Mouse (Mus musculus): Measurements from ENCODE around the gene Abcd1. TPM values are rescaled to one million over a fixed set of nuclear protein-coding genes. Genes with fewer than 3 reads are reported as not detected.
A peak's percentile ranks its signal among the peaks of the same experiment; 100 is the strongest.

Abcd1 gene
- polyA plus RNA-seq, 1 experiment from 2014 or later: 12.3 TPM

DNA sequence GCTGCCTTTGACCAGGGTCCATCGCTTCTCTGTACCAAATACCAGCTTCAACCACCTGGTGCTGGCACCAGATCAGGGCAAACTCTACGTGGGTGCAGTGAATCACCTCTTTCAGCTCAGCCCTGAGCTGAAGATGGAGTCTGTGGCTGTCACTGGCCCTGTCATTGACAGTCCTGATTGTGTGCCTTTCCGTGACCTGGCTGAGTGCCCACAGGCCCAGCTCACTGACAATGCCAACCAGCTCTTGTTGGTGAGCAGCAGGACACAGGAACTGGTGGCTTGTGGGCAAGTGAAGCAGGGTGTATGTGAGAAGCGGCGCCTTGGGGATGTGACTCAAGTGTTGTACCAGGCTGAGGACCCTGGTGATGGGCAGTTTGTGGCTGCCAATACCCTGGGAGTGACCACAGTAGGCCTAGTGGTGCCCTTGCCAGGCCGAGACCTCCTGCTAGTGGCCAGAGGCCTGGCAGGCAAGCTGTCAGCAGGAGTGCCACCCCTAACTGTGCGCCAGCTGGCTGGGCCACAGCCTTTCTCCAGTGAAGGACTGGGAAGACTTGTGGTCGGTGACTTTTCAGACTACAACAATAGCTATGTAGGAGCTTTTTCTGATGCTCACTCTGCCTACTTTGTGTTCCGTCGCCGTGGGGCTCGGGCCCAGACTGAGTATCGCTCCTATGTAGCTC lies 42.4 kb downstream of the Abcd1 start:
- no peak for DNase-seq (ENCODE audit: low spot score)
- no peak for TF ChIP-seq CTCF (IDR thresholded peaks at IDR 0.05; ENCODE audit: low read depth)
- Histone ChIP-seq H3K9ac (ENCODE audit: low read depth, low read length) (no peak overlapping the region), H3K4me3 (replicated peaks; ENCODE audit: low read depth, low read length) (no peak overlapping the region), H3K27ac (no peak overlapping the region), H3K4me2 (ENCODE audit: low read length) (no peak overlapping the region), H3K4me1 (replicated peaks; ENCODE audit: insufficient read depth, low read length) (no peaks in the 10 kb centered on the region), H3K27me3 (ENCODE audit: insufficient read depth, low read length) (no peaks in the 10 kb centered on the region), H3K9me3 (replicated peaks; ENCODE audit: low read length) (no peaks in the 10 kb centered on the region), H3K36me3 (ENCODE audit: insufficient read depth, low read length) (no peaks in the 10 kb centered on the region)
- WGBS: 85% methylated on average over 13 of the region's 13 CpGs
- no peak for ATAC-seq (replicated peaks; ENCODE audit: low FRiP score, low read depth)

DNA sequence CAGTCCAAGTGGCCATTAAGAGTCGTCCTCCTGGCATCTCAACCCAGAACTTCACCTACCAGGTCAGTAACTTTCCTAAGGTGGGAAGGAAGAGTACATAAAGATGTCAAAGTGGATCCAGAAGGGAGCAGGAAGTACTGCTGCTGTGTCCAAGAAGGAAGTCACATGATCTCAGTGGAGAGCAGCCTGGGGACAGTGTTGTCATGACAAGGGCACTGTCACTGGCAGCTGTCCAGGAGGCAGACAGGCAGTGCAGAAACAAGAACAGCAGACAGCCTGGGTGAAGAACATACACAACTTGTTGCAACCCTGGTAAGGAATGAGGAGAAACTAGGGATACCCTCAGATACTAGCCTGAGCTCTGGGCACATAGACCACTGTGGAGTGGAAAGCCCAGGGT lies 48.9 kb downstream of the Abcd1 start:
- Histone ChIP-seq H3K4me1 (replicated peaks; ENCODE audit: insufficient read depth, low read length) (no peaks in the 10 kb centered on the region), H3K9ac (ENCODE audit: low read depth, low read length) (no peak overlapping the region), H3K9me3 (replicated peaks; ENCODE audit: low read length) (no peaks in the 10 kb centered on the region), H3K36me3 (ENCODE audit: insufficient read depth, low read length) (no peaks in the 10 kb centered on the region), H3K4me3 (replicated peaks; ENCODE audit: low read depth, low read length) (no peak overlapping the region), H3K4me2 (ENCODE audit: low read length) (no peak overlapping the region), H3K27me3 (ENCODE audit: insufficient read depth, low read length) (no peaks in the 10 kb centered on the region), H3K27ac (no peak overlapping the region)
- DNase-seq (ENCODE audit: low spot score): peak; percentile 57
- no peak for ATAC-seq (replicated peaks; ENCODE audit: low FRiP score, low read depth)
- 43% methylated on average over 1 of the region's 1 CpGs for WGBS
- TF ChIP-seq CTCF (IDR thresholded peaks at IDR 0.05; ENCODE audit: low read depth): no peak

- H3K9me3 ChIP-seq (replicated peaks; ENCODE audit: low read length): no peaks in the 10 kb centered on the region
- no peak overlapping the region for H3K4me3 ChIP-seq (replicated peaks; ENCODE audit: low read depth, low read length)
- H3K27ac ChIP-seq: no peak overlapping the region
- no peak overlapping the region for H3K4me2 ChIP-seq (ENCODE audit: low read length)
- WGBS: 67% methylated on average over 9 of the region's 9 CpGs
- no peaks in the 10 kb centered on the region for H3K36me3 ChIP-seq (ENCODE audit: insufficient read depth, low read length)
- peak; percentile 63 for TF ChIP-seq CTCF (IDR thresholded peaks at IDR 0.05; ENCODE audit: low read depth)
- no peak overlapping the region for H3K9ac ChIP-seq (ENCODE audit: low read depth, low read length)
- H3K27me3 ChIP-seq (ENCODE audit: insufficient read depth, low read length): no peaks in the 10 kb centered on the region
- DNase-seq (ENCODE audit: low spot score) (no peak), ATAC-seq (replicated peaks; ENCODE audit: low FRiP score, low read depth) (no peak)
- H3K4me1 ChIP-seq (replicated peaks; ENCODE audit: insufficient read depth, low read length): no peaks in the 10 kb centered on the region
Measured at GRCm38 (mm10) chrX:73767267-73767666, 50.9 kb downstream of the Abcd1 start.

DNA sequence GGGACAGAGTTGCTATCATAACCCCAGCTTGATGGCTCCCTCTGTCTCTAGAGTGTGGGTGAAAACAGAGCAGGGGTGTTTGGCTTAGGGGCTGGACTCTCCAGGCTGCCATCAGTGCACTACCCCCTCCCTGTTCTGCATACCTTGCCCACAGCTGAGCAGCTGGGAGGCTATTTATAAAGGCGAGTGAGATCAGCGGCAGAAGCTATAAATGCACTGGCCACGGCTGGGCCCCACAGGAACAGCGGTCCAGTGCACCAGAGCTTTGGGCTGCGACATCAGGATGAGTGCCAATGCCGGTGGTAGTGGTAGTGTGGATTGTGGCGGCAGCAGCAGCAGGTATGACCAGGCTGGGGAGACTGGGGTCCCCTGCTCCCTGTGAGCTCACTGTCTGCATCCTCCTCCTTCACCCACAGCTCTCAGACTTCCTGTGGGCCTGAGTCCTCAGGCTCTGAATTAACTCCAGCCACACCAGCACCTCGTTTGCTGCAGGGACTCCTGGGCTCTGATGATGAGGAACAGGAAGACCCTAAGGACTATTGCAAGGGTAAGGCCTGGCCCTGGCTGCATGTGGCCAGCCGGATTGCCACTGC lies 57.9 kb downstream of the Abcd1 start, which contains the start of gene Srpk3:
TSS of gene Srpk3 (plus strand) at position 238 of the 593 bp plus-strand sequence.
- TF ChIP-seq CTCF (IDR thresholded peaks at IDR 0.05; ENCODE audit: low read depth): no peak
- ATAC-seq (replicated peaks; ENCODE audit: low FRiP score, low read depth) (peak; percentile 50), DNase-seq (ENCODE audit: low spot score) (peak; percentile 14)
- no peak within 1 kb of the TSS for H3K4me2 ChIP-seq (ENCODE audit: low read length)
- WGBS: 53% methylated on average over 9 of the region's 9 CpGs
- H3K4me1 ChIP-seq (replicated peaks; ENCODE audit: insufficient read depth, low read length): no peaks in the 10 kb centered on the region
- 0 out of 2 replicates have a peak within 1 kb of the TSS, but pooled peaks have one; percentile 28 for H3K27ac ChIP-seq
- peaks cover 4% of the 10 kb centered on the region; the same call in 1 of the 2 replicates for H3K36me3 ChIP-seq (ENCODE audit: insufficient read depth, low read length)
- no peak within 1 kb of the TSS for H3K9ac ChIP-seq (ENCODE audit: low read depth, low read length)
- H3K9me3 ChIP-seq (replicated peaks; ENCODE audit: low read length): no peaks in the 10 kb centered on the region
- H3K4me3 ChIP-seq (replicated peaks; ENCODE audit: low read depth, low read length): no peak within 1 kb of the TSS
- no peaks in the 10 kb centered on the region for H3K27me3 ChIP-seq (ENCODE audit: insufficient read depth, low read length)

GRCm38 (mm10) chrX:73774802-73775483 lies 58.5 kb downstream of the Abcd1 start:
- 69% methylated on average over 10 of the region's 10 CpGs for WGBS
- DNase-seq (ENCODE audit: low spot score) (peak; percentile 63), ATAC-seq (replicated peaks; ENCODE audit: low FRiP score, low read depth) (peak; percentile 41; the same call in 1 of the 2 replicates)
- Histone ChIP-seq H3K27ac (0 out of 2 replicates have a peak overlapping the region, but pooled peaks have one; percentile 28), H3K9ac (ENCODE audit: low read depth, low read length) (no peak overlapping the region), H3K27me3 (ENCODE audit: insufficient read depth, low read length) (no peaks in the 10 kb centered on the region), H3K4me3 (replicated peaks; ENCODE audit: low read depth, low read length) (no peak overlapping the region), H3K36me3 (ENCODE audit: insufficient read depth, low read length) (peaks cover 4% of the 10 kb centered on the region; the same call in 1 of the 2 replicates), H3K4me2 (ENCODE audit: low read length) (no peak overlapping the region), H3K9me3 (replicated peaks; ENCODE audit: low read length) (no peaks in the 10 kb centered on the region), H3K4me1 (replicated peaks; ENCODE audit: insufficient read depth, low read length) (no peaks in the 10 kb centered on the region)
- TF ChIP-seq CTCF (IDR thresholded peaks at IDR 0.05; ENCODE audit: low read depth): no peak

GRCm38 (mm10) chrX:73782227-73782626 lies 65.8 kb downstream of the Abcd1 start:
- Histone ChIP-seq H3K27ac (no peak overlapping the region), H3K4me2 (ENCODE audit: low read length) (no peak overlapping the region), H3K9me3 (replicated peaks; ENCODE audit: low read length) (no peaks in the 10 kb centered on the region), H3K36me3 (ENCODE audit: insufficient read depth, low read length) (peaks cover 4% of the 10 kb centered on the region; the same call in 1 of the 2 replicates), H3K9ac (ENCODE audit: low read depth, low read length) (no peak overlapping the region), H3K27me3 (ENCODE audit: insufficient read depth, low read length) (no peaks in the 10 kb centered on the region), H3K4me1 (replicated peaks; ENCODE audit: insufficient read depth, low read length) (no peaks in the 10 kb centered on the region), H3K4me3 (replicated peaks; ENCODE audit: low read depth, low read length) (no peak overlapping the region)
- WGBS: 81% methylated on average over 3 of the region's 3 CpGs
- TF ChIP-seq CTCF (IDR thresholded peaks at IDR 0.05; ENCODE audit: low read depth): no peak
- DNase-seq (ENCODE audit: low spot score) (no peak), ATAC-seq (replicated peaks; ENCODE audit: low FRiP score, low read depth) (no peak)

Data from kidney, postnatal 0 days (tissue).